Mouse (Mus musculus) layer of hippocampus, adult 11-12 months (tissue): ENCODE measurements around the gene Gm37240.
A peak's percentile ranks its signal among the peaks of the same experiment; 100 is the strongest.
"Not testable (repeated sequence)": the region's sequence is repeated elsewhere in the genome, so short reads cannot be mapped to it uniquely, and the experiment has no call there.

Experiments used
- DNase-seq: peaks from one replicate; pipeline ENCODE4 v3.0.0; 2022; ENCODE audit warnings: low spot score

Gm37240 gene

DNA sequence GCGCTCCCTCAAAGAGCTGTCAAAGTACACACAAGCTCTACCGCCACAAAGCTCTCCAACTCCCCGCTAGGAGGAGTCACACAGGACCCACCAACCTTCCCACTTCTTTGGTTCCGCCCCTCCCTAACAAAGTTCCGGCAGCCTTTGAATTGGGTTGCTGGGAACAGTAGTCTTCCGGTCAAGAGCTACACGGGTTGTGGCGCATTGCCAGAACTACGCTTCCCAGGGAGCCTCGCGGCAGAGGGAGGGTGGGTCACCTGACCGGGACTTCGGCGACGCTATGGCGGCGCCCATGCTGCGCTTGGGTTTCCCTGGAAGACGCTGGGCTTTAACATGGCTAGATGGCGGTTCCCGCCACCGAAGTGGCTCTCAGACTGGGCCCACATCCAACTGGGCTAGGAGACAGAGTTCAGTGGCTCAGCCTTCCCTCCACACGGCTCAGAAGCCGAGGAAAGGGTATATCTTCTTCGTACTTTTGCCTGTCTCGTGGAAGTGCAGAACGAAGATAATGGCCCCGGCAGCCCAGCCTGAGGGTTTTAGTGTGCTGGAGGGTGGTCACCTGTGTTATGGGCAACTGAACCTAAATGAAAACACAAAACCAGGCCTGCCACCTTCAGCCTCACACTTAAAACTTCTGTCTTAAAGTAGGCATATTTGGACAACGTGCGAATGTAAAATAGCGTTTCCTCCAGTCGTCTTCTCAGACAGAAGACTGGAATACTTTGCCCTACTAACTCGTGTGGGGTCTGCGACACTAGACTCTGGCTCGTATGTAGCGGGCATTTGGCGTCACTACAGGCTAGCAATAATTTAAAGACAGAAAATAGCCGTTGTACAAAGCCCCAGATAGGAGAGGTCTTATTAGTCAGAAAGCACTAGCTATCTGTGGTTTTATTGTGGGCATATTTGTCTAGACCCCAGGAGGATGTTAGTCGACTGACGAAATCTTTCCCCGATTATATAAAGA, 313.2 kb downstream of the Gm37240 start, which contains the start of gene Gatb:
Gatb (plus strand) TSS at position 256 of the 967 bp plus-strand sequence.
- peak; percentile 99 for DNase-seq

- DNase-seq = no peak
These were observed 314.0 kb downstream of the Gm37240 start for GRCm38 (mm10) chr3:85573216-85573863.

GRCm38 (mm10) chr3:85572502-85572901, 314.8 kb downstream of the Gm37240 start:
- DNase-seq = not testable (repeated sequence)

GRCm38 (mm10) chr3:85571276-85571675, 316.0 kb downstream of the Gm37240 start:
- DNase-seq = peak; percentile 86

- DNase-seq = no peak
These were observed 322.7 kb downstream of the Gm37240 start for GRCm38 (mm10) chr3:85564603-85565002.

DNA sequence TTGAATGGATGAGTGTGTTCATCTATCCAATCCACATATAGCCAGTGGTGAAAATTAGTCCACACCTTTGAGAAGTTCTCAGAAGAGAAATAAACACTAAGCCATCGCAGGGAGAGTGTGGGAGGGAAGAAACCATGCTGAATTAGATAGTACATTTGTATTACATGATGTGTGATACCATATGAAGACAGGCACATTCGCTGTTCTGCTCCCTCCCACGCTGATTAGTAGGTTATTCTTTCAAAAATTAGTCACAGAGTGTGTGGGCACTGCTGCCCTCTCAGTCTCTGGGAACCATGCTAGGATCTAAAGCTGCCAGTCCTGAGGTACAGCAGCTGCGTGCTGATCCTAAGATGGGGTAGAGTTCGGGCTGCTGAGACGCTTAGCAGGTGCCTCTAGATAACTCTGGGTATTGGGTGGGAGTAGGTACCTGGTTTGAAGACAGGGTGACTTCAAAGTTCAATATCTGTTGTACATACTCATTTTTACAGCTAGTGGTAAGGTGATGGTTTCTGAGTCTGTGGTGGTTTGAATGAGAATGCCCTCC, 333.5 kb downstream of the Gm37240 start:
- peak; percentile 43 for DNase-seq

GRCm38 (mm10) chr3:85551352-85551751, 336.0 kb downstream of the Gm37240 start:
- no peak for DNase-seq

- DNase-seq = no peak
These were observed 337.0 kb downstream of the Gm37240 start for GRCm38 (mm10) chr3:85550312-85550711.

DNA sequence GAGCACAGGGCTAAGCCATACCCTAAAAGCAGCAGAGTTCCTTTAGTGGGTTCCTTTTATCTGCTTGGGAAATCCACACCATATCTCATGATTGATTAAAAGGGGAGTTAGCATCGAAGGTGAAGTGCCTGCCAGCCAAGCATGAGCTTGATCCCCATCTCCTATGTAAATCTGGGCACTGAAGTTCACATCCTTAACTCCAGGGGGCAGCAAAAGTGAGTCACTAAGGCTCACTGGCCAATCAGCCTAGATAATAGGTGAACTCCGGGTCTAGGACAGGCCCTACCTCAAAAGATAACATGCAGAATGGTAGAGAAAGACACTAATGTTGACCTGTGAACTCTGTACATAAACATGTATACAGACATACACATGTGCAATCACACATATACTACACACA, 343.7 kb downstream of the Gm37240 start:
- DNase-seq = no peak

GRCm38 (mm10) chr3:85542765-85543164, 344.6 kb downstream of the Gm37240 start:
- no peak for DNase-seq

DNA sequence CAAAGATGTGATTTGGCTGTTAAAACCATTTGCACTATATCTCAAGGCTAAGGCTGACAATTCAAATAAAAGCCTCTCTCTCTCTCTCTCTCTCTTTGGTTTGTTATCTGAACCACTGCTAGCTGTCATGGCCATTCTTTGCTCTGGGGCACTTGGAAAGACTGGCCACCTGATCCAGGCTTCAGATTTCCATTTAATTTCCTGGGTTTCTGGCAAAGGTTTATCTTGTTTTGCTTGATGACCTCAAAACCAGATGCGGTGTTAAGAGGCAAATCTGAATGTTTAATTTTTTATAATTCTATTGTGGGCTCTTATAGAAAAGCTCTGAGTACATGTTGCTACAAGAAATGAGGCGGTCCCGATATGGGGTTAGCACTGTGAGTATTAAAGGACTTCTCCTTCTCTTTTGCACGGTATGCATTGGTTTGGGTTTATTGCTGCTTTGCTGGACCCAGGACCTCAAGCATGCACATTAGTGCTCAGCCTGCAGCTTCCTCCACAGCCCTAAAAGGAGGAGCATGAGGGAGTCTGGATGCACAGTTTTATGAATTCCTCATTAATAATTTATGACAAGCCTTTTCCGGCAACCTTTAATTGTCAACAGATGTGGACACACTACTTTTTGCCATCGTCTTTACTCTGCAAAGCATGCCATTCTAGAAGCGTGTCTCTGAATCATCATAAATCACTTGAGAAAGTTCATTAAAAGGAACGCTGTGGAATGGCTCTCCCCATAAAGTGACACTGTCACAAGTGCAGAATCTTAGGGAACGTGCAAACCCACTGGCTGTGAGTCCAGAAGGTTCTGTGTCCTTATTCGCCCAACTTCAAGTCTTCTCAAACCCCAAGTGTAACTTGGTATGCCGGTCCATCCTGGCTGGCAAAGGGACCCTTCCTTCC, 351.4 kb downstream of the Gm37240 start:
- no peak for DNase-seq

DNA sequence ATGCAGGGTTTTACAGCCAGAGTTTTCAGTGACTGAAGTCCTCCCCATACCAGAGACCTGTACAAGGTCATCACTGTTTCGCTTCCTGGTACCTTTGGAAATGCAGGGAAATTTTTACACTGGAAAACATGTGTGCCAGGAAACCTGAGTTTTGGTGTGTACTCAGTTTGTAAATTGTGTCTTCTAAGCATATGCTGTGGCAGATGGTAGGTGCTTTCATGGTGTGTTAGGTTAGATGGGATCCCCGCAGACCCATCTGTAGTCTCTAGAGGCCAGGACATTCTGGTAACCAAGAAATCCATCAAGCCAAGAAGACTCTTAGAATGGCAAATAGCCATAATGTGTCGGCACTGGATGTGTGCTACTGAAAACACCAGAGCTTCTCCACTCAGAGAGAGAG, 352.3 kb downstream of the Gm37240 start:
- peak; percentile 33 for DNase-seq

GRCm38 (mm10) chr3:85532376-85532775, 354.9 kb downstream of the Gm37240 start:
- no peak for DNase-seq

DNA sequence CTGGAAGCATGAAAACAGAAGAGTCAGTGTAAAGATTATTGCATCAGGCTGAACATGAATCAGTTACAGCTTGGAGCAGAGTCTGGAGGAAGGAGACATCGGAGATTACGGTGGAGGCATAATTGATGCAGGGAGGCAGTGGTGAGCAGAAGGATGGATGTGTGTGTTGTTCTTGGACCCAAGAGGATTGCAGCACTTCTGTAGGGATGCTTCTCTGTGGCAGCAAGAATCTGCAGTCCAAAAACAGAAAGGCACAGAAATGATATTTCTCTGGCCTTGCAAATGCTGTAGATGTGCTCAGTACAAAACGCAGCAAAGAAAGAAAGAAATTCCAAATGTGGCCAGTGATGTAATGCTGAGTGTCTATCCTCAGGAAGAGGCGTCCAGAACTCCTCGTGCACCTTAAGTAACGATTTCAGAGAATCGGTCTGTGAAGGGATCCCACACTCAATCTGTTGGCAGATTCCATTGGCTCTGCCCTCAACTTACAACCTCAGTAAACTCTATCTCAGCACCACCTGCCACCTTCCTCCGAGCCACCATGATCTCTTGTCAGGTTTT, 356.6 kb downstream of the Gm37240 start:
- peak; percentile 41 for DNase-seq

DNA sequence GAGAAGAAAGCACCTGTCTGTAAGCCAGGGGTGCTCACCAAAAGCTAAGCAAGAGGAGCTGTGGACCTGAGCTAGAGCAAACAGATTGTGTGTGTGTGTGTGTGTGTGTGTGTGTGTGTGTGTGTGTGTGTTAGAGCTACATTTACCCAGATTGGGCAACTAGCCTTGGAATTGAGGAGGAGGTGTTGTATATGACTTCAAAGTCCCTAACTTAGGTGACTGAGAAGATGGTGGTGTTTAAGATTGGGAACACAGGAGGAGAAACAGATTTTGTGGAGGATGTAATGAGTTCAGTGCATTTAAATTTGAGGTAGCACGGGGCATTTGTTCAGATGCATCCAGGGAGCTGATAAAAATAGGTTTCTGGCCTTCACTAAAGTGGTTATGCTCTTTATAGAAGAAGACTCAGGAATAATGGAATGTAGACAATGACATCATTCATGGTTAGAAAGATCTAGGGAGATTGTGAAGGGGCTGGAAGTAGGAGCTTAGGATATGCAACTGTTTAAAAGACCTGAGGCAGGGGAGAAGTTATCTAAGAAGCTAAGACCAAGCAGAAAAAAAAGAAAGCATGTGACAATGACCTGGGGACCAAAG, 365.9 kb downstream of the Gm37240 start:
- DNase-seq = peak; percentile 39

DNA sequence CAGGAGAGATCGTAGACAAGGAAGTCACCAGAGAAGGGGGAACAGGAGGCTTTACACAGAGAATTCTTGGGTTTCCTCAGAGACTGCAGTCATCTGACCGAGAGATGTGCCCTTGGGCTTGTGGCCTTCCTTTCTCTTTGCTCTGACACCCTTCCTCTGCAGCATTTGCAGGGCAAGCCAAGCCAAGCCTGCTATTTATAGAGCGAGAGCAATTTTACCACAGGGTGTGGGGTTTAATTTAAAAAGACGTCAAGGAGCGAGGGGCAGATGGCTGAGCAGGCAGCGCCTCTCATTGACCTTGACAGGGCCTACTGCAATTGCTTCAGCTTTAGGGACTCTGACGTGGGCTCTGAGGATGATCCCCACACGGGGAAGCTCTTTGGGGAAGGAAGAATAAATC, 368.6 kb downstream of the Gm37240 start:
- DNase-seq = no peak

DNA sequence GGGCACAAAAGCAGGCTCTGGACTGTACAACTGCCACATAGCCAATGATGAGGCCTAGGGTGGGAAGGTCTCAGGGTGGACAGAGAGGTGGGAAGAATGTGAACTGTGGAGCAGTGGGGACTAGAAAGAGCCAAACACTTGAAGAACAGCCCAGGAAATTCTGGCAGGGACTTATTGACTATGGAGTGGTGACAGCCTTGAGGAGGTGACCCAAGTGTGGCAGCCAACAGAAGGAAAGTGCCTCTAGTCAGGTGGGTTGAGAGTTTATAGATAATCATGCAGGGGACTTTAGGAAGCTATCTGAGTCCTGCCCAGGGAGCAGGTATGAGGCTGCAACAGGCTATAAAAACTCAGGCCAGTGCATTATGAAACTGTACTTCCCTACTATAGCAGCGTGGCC, 369.2 kb downstream of the Gm37240 start:
- no peak for DNase-seq

DNA sequence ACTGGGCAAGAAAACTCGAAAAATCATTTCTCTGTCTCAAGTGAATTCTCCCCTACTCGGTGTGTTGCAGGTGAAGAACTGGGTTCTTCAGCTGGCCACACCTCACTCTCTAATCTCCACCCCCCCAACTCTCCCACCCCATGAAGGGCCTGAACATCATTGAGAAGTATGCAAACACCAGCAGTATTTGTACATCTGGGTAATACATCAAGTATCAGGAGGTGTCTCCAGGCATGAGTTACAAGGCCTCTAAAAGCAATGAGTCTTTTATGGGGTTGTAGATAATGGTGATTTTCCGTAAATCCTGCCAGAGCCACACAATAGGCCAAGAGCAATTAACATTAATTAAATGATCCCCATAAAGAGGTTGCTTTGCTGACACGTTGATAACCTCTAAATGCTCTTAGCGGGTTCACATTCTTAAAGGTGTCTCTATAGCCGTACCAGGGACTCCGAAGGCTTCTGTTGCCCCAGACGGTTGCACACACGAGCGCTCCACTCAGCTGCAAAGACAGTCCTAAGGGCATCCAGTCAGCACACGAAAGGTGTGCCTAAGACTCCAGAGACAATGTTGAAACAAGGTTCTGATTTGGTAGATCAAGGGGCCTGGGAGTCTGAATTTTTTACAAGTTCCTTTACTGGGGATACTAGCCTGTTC, 370.4 kb downstream of the Gm37240 start:
- no peak for DNase-seq

DNA sequence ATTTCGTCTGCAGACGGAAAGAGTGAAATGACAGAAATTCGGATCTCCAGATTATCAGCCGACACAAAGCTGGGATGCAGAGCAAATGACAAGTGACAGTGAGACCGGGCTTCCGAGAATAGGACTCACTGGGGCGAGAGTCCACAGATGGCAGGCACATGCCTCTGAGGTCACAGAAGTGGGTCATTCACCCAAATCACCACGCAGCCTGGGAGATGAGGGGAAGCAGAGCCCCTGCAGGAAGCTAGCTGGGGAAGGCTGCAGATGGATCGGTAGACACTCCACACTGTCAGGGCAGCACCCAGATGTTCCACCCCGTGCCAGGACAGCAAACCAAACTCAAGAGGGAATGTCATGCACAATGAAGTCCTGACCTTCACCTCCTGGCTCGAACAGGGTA, 372.6 kb downstream of the Gm37240 start:
- no peak for DNase-seq

DNA sequence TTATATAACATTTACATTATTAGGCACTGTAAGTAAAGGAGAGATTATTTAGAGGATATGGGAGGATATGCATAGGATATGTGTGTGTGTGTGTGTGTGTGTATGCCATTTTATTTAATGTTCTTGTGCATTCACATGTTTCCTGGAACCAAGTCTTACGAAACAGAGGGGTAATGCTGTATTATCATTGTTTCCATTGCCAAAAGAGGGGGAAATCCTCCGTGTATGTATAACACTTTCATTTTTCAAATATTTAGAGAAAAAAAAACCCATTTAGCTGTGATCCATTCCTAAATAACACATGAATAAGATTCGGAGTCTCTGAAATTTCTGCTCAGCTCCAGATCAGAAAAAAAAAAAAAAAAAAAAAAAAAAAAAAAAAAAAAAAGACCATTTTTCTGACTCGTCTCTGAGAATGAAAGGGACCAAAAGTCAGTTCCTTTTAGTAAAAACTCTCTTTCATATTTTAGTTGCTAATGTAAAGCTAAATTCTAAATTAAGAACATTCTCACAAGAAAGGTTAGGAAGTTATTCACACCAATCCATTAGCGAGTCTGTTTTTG, 378.5 kb downstream of the Gm37240 start:
- DNase-seq = no peak
